Mouse (Mus musculus): ENCODE data around the gene Upk2. TPM values are rescaled to one million over a fixed set of nuclear protein-coding genes. Genes with fewer than 3 reads are reported as not detected.
A peak's percentile ranks its signal among the peaks of the same experiment; 100 is the strongest.
"Not testable (repeated sequence)": the region's sequence is repeated elsewhere in the genome, so short reads cannot be mapped to it uniquely, and the experiment has no call there.

The Upk2 gene
- polyA plus RNA-seq, 1 experiment from 2014 or later: 0.14 TPM

DNA sequence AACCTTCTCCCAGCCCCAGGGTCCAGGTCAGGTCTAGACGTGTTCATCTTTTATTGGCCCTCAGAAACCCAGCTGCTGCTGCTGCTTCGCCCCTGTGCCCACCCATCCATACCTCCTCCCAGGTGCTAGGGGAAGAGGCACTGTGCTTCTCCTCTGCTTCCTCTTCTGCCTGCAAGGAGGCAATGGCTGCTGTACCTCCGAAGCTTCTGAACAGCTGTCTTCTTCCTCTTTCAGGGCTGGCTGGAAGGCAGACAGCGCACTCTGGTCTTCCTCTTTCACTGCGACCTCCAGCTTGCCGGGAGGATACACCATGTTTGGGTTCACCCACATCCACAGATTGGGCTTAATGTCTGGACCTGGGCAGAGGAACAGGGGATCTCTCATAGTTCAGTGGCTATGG, 19.0 kb downstream of the Upk2 start:
- WGBS: 82% methylated on average over 6 of the region's 6 CpGs
- Histone ChIP-seq H3K27ac (no peak overlapping the region), H3K4me1 (replicated peaks) (peaks cover 8% of the 10 kb centered on the region; the same call in 1 of the 2 replicates), H3K4me3 (no peak overlapping the region), H3K9me3 (no peaks in the 10 kb centered on the region), H3K27me3 (ENCODE audit: insufficient read depth, poor library complexity, severe bottlenecking) (no peaks in the 10 kb centered on the region), H3K36me3 (no peaks in the 10 kb centered on the region)
- DNase-seq (ENCODE audit: low spot score): no peak

DNA sequence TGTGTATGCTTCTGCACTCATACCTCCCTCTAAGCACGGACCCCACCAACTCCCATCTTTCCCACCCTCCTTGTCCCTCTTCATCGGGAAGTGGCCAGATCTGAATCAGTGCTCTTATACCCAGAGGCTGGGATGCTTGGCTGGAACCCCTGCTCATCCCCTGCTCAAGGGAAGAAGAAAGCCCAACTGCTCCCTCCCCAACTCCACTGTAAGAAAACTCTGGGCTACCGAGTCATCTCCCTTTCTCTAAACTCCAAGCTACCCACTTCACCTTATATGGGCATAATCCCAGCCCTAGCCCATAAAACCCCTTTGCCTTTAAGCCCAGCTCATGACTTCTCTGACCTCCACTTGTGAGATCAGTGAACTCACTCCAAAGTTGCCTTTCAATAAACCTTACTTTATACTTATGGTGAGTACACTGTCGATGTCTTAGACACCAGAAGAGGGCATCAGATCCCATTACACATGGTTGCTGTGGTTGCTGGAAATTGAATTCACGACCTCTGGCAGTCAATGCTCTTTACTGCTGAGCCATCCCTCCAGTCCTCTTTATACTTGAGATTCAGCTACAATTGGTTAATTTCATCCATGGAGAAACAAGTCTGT, 22.1 kb downstream of the Upk2 start:
- WGBS: 61% methylated on average over 5 of the region's 5 CpGs
- H3K27me3 ChIP-seq (ENCODE audit: insufficient read depth, poor library complexity, severe bottlenecking): no peaks in the 10 kb centered on the region
- DNase-seq (ENCODE audit: low spot score): no peak

DNA sequence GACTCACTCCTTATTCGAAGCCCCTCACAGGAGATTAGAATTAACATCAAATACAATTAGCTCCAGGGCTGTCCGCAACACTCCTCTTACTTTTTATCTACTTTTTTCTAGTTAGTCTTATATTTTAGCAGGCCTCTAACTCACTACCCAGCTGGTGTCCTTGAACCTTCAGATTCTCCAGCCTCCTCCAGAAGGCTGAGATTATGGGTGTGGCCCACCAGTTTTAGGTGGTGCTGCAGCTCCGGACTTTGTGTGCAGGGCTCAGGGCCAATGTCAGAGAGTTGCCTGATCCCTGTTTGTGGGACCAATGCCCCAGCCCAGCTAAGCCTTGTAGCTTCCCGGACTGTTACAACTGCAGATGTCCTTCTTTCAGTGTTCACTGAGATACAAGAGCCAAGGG, 31.2 kb downstream of the Upk2 start:
- DNase-seq (ENCODE audit: low spot score): no peak
- Histone ChIP-seq H3K4me1 (replicated peaks) (0 out of 2 replicates have a peak, but pooled peaks cover under 1% of the 10 kb centered on the region), H3K27me3 (ENCODE audit: insufficient read depth, poor library complexity, severe bottlenecking) (no peaks in the 10 kb centered on the region), H3K9me3 (0 out of 2 replicates have a peak, but pooled peaks cover 5% of the 10 kb centered on the region), H3K27ac (no peak overlapping the region), H3K36me3 (no peaks in the 10 kb centered on the region), H3K4me3 (no peak overlapping the region)
- WGBS: 85% methylated on average over 4 of the region's 4 CpGs

More for the DNA sequence above, 22.1 kb downstream of the Upk2 start:
- H3K27ac ChIP-seq: no peak overlapping the region
- H3K36me3 ChIP-seq: no peaks in the 10 kb centered on the region
- H3K4me1 ChIP-seq (replicated peaks): peaks cover 8% of the 10 kb centered on the region; the same call in 1 of the 2 replicates
- no peaks in the 10 kb centered on the region for H3K9me3 ChIP-seq
- no peak overlapping the region for H3K4me3 ChIP-seq

DNA sequence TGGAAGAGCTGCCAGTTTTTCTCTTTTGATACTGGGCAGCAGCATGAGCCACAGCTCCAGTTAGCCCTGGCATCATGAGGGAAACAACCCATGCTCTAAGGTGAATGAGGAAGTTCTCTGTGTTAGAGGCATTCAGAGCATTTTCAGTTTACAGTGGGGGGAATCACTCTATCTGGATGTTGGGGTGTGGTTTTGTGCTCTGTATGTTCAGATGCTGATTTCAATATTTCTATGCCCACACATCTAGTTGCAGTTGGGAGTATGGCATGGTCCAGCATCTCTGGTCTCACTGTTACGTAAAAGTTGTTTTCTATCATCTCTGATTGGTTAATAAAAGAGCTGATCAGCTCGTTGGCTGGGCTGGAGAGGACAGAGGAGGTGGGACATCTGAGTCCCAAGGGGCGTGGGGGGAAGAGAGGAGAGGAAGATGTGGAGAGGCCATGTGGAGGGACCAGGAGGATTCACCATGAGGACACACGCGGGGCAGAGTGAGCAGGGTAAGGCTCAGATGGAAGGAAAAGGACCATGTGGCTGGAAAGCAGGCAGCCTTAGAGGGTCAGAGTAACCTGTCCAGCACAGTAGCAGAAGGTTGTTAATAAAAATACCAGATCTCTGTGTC, 34.4 kb downstream of the Upk2 start:
- H3K36me3 ChIP-seq: peaks cover 11% of the 10 kb centered on the region
- no peak overlapping the region for H3K27ac ChIP-seq
- WGBS: 74% methylated on average over 5 of the region's 5 CpGs
- H3K9me3 ChIP-seq: 0 out of 2 replicates have a peak, but pooled peaks cover 5% of the 10 kb centered on the region
- H3K4me1 ChIP-seq (replicated peaks): peaks cover 14% of the 10 kb centered on the region
- H3K27me3 ChIP-seq (ENCODE audit: insufficient read depth, poor library complexity, severe bottlenecking): no peaks in the 10 kb centered on the region
- H3K4me3 ChIP-seq: no peak overlapping the region
- DNase-seq (ENCODE audit: low spot score): no peak

DNA sequence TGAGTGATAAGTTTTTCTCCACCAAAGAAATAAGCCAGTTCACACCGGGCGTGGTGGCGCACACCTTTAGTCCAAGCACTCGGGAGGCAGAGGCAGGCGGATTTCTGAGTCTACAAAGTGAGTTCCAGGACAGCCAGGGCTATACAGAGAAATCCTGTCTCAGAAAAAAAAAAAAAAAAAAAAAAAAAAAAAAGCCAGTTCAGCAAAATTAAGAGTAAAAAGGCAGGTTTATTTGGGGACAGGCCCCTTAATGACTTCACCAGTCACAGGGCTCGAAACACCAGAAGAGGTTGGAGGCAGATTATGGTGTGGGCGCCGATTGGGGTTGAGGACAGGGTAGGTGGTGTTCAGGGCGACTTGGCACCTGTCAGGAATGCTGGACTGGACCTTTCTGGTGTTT, 35.0 kb downstream of the Upk2 start:
- H3K27me3 ChIP-seq (ENCODE audit: insufficient read depth, poor library complexity, severe bottlenecking); H3K4me3 ChIP-seq; DNase-seq (ENCODE audit: low spot score); H3K27ac ChIP-seq; H3K9me3 ChIP-seq: not testable (repeated sequence)
- WGBS: 94% methylated on average over 9 of the region's 9 CpGs
- Histone ChIP-seq H3K36me3 (peaks cover 14% of the 10 kb centered on the region), H3K4me1 (replicated peaks) (peaks cover 14% of the 10 kb centered on the region)

DNA sequence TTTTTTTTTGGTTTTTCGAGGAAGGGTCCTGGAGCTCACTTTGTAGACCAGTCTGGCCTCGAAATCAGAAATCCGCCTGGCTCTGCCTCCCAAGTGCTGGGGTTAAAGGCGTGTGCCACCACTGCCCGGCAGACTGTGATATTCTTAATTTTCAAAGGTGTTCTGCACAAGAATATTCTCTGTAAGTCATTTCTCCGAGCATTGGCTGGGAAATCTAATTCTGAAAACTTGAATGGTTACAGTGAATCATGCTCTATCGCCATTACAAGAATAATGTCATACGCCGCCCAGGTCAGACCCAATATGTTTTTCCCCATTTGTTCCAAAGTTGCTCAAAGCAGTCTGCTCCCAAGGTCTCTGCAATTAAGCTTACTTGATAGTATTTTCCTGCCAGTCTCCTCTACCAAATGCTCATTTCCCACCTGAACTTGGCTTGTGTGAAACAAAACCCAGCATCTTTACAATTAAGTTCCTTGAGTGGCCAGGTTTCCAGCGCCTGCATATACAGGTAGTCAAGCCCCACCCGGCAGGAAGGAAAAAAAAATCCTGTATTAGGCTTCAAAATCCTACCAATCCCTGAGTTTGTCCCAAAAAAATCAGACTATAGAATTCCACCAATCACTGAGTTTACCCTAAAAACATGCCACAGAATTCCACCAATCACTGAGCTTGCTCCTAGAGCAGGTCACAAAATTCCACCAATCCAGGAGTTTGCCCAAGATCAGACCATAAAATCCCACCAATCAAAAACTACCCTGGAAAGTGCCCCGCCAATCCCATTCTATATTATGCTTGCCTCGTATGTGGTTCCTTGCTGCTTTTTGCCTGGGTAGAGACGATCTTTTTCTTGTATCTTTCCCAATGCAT, 36.0 kb downstream of the Upk2 start, which contains the start of gene Ccdc84:
TSS of gene Ccdc84 (minus strand) at position 51 of the 867 bp plus-strand sequence.
- Histone ChIP-seq H3K4me1 (replicated peaks) (peaks cover 14% of the 10 kb centered on the region), H3K36me3 (peaks cover 24% of the 10 kb centered on the region), H3K4me3 (peak within 1 kb of the TSS; percentile 85), H3K27ac (peak within 1 kb of the TSS; percentile 92), H3K27me3 (ENCODE audit: insufficient read depth, poor library complexity, severe bottlenecking) (no peaks in the 10 kb centered on the region), H3K9me3 (0 out of 2 replicates have a peak, but pooled peaks cover 5% of the 10 kb centered on the region)
- DNase-seq (ENCODE audit: low spot score): no peak
- 81% methylated on average over 14 of the region's 14 CpGs for WGBS

DNA sequence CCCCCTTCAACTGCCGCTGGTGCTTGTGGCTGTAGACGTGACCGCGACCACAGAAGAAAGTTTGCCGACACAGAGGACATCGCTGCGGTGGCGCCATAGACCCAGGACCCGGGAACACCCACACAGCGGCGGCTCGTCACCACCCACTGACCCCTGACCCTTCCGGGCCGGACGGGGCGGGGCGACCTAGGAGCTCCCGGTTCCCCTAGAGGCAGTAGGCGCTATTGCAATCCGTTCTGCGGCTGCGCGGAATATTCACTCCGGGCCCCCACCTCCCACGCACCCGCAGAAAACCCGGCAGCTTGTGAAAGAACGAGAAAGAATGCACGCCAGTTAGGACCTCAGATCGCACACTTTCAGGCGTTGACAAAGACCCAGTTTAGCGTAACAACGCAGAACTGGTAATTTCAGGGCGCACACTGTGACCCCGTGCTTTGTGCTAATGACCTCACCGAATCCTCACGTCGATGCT, 36.8 kb downstream of the Upk2 start:
- peak overlapping the region; percentile 92 for H3K27ac ChIP-seq
- no peaks in the 10 kb centered on the region for H3K27me3 ChIP-seq (ENCODE audit: insufficient read depth, poor library complexity, severe bottlenecking)
- peaks cover 32% of the 10 kb centered on the region for H3K36me3 ChIP-seq
- H3K9me3 ChIP-seq: 0 out of 2 replicates have a peak, but pooled peaks cover 5% of the 10 kb centered on the region
- peak overlapping the region; percentile 85 for H3K4me3 ChIP-seq
- WGBS: under 1% methylated on average over 38 of the region's 38 CpGs
- peaks cover 14% of the 10 kb centered on the region for H3K4me1 ChIP-seq (replicated peaks)
- peak; percentile 92 for DNase-seq (ENCODE audit: low spot score)

DNA sequence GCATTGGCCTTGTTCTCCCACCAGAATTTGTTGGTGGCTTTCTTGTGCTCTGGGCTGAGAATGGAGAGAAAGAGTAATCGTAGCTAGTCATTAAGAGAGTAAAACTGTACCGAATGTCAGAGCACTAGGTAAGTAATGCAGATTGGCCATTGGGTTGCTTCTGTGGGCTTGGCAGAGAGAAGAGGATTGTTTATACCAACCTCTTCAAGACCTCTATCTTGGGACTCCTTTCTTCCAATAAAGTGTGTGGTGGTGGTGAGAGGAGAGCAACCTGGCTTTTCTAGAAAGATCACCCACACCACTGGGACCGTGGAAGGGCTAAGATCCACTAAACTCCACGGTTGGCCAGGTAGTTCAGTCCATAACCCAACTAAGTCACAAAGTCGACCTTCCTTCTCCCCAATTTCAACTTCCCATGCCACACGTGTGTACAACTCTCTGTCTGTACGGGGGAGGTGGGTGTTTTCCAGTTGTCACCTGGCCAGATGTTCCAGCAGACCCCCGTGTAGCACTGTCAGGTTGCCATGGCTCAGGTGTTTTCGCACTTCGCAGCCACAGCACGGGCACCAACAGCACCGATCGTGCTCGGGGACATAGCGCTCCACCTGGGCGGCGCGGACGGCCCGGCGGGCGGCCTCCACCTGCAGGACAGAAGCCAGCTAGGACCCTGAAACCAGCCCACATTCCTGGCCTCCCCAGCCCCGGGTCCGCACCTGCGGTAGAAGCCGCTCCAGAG, 37.5 kb downstream of the Upk2 start:
- Histone ChIP-seq H3K4me3 (peak overlapping the region; percentile 85), H3K9me3 (0 out of 2 replicates have a peak, but pooled peaks cover 5% of the 10 kb centered on the region), H3K36me3 (peaks cover 39% of the 10 kb centered on the region), H3K27me3 (ENCODE audit: insufficient read depth, poor library complexity, severe bottlenecking) (no peaks in the 10 kb centered on the region), H3K4me1 (replicated peaks) (peaks cover 14% of the 10 kb centered on the region), H3K27ac (peak overlapping the region; percentile 92)
- 9% methylated on average over 26 of the region's 26 CpGs for WGBS
- DNase-seq (ENCODE audit: low spot score): no peak

DNA sequence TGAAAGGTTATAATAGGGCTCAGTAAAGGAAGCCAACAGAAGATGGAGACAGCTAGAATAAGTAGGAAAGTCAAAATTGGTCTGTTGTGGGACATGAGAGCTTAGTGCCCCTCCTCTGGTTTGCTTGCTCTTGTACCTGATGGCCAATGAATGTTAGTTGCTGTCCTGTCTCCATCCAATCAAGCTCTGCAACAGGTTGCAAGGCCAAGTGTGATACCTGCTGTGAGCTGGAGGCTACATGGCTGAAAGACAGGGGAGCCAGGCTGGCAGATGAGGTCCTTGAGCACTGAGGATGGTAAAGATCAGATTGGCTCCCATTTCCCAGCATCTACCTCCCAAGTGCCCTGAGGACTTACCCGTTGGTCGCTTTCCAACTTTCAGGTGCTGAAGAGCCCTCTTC, 42.0 kb downstream of the Upk2 start:
- peaks cover 21% of the 10 kb centered on the region for H3K4me1 ChIP-seq (replicated peaks)
- H3K27me3 ChIP-seq (ENCODE audit: insufficient read depth, poor library complexity, severe bottlenecking): no peaks in the 10 kb centered on the region
- H3K9me3 ChIP-seq: no peaks in the 10 kb centered on the region
- H3K36me3 ChIP-seq: peaks cover 76% of the 10 kb centered on the region
- DNase-seq (ENCODE audit: low spot score): no peak
- 90% methylated on average over 2 of the region's 2 CpGs for WGBS
- no peak overlapping the region for H3K4me3 ChIP-seq
- no peak overlapping the region for H3K27ac ChIP-seq

DNA sequence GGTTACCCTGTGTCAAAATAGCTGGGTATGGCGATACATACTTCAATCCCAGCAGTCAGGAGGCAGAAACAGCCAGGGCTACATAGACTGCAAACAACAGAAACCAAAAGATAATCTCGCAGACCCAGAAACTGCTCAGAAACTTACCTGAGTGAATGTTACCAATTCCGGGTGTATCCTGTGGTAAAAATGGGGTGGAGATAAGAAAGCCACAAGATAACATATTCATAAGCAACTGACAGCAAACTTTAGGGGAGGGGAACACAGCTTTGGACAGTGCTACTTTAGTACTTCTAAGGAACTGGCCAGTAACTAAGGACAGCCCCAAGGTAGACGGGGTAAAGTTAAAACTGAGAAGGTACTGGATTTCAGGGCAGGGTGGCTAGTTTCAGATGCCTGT, 42.5 kb downstream of the Upk2 start:
- peaks cover 76% of the 10 kb centered on the region for H3K36me3 ChIP-seq
- H3K9me3 ChIP-seq: no peaks in the 10 kb centered on the region
- no peak overlapping the region for H3K4me3 ChIP-seq
- no peaks in the 10 kb centered on the region for H3K27me3 ChIP-seq (ENCODE audit: insufficient read depth, poor library complexity, severe bottlenecking)
- no peak for DNase-seq (ENCODE audit: low spot score)
- WGBS: 88% methylated on average over 4 of the region's 4 CpGs
- H3K4me1 ChIP-seq (replicated peaks): peaks cover 17% of the 10 kb centered on the region
- H3K27ac ChIP-seq: no peak overlapping the region

DNA sequence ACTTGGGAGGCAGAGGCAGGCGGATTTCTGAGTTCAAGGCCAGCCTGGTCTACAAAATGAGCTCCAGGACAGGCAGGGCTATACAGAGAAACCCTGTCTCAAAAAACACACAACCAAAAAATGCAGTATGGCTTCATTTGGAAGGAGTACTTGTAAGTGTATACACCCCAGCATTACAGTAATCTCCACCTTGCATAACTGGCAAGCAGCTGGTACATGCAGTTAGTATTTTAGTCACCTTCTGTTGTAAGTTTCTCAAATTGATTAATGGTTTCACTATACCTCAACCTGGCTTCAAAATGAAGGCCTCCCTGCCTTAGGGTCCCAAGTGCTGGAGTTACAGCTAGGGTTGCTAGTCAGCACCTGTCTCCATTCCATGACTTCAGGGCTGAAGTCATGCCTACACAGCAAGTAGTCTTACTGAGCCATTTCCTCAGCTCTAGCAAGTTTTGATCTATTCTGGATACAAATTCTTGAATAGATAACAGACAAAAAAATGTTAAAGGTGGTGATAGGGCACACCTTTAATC, 43.1 kb downstream of the Upk2 start:
- Histone ChIP-seq H3K27ac (no peak overlapping the region), H3K4me1 (replicated peaks) (peaks cover 13% of the 10 kb centered on the region), H3K27me3 (ENCODE audit: insufficient read depth, poor library complexity, severe bottlenecking) (no peaks in the 10 kb centered on the region), H3K36me3 (peaks cover 76% of the 10 kb centered on the region), H3K4me3 (no peak overlapping the region), H3K9me3 (no peaks in the 10 kb centered on the region)
- WGBS: 86% methylated on average over 1 of the region's 1 CpGs
- no peak for DNase-seq (ENCODE audit: low spot score)

Measured in hindbrain, embryonic 10.5 days (tissue).